Mouse (Mus musculus) brain, adult 2 months (tissue): ENCODE measurements around the gene Mup8.
"Not testable (repeated sequence)": the region's sequence is repeated elsewhere in the genome, so short reads cannot be mapped to it uniquely, and the experiment has no call there.

Experiments used
- DNase-seq: peaks from one replicate; pipeline ENCODE4 v3.0.0; 2011; ENCODE audit warnings: low read depth, low spot score

Gene Mup8

DNA sequence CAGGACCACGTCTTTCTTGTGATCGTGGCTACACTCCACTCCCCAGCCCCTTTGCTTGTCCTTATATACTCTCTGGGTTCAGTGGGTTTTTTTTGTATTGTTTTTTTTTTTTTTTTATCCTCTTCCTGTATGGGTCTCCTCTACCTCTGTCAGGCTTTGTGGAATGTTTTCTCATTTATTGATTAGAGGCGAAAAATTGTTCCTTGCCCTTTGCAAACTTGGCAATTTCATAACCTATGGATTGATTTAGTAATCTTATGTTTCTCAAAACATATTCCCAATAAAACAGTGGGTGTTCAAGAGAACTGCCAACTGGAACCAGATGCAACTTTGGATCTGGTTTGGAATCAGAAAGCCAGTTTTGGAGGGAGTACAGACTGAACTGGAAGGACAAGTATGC, at the start of gene Mup8:
TSS of gene Mup8 (minus strand) at position 101 of the 400 bp plus-strand sequence.
- not testable (repeated sequence) for DNase-seq

DNA sequence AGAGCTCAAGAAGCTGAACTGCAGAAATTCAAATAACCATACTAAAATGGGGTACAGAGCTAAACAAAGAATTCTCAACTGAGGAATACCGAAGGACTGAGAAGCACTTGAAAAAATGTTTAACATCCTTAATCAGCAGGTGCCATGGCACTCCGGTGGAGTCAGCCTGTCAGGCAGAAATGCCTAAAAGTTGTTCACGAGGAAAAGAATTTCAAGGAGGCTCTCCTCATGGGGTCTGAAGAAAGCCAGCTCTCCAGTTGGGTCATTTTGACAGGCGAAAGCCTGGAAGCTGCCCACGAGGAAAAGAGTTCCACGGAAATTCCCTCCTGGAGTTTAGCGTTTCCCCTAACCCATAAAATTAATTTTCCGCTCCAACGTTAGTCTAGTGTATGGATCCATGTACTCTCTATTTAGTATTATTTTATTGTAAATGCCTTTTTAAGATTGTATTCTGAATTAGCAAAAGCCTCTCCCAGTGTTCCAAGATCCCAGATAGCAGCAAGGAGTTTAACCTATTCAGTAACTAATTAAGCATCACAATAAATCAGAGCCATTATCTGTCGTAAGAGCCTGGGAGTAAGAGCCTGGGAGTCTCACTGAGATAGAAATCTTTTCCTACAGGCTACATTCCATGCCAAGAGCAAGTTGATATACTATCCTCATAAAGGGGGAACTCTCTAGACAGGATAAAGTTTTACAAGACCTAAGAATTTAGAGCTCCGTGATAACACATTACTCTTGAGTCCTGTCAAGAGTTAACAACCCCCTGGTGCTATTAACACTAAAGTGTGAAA, 43.8 kb upstream of the Mup8 start:
- not testable (repeated sequence) for DNase-seq

DNA sequence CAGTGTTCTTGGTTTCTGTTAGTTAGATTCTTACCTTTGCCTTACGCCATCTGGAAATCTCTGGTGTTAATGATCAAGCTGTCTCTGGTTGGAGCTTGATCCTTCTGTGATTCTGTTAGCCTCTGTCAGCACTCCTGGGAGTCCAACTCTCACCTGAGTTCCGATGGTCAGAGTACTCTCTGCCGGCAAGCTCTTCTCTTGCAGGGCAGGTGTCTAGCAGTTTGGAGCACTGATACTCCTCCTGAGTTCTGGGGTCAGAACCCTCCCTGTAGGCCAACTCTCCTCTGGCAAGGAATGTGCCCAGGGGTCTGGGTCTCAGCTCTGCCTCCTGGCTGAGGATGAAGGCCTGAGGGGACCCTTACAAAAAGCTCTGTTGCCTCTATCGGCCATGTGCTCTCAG, 40.3 kb upstream of the Mup8 start:
- not testable (repeated sequence) for DNase-seq
